23 mouse cellular contexts compared by ENCODE assay signal in genomic region chr10:25258171-25258570, GRCm38 (mm10). TPM values are rescaled to one million over a fixed set of nuclear protein-coding genes. Genes with fewer than 3 reads are reported as not detected.
A peak's percentile ranks its signal among the peaks of the same experiment; 100 is the strongest.
DNase-seq lines count a peak whose midpoint lies in the region; ATAC-seq and TF ChIP-seq lines count a peak whose summit lies in the region.
"Had no signal": no experiment of that assay in that cellular context is flagged by ENCODE, and none has a peak within 500 bp of the region (broad histone marks: within the 10 kb centered on the region; RNA-seq: fewer than 3 reads in every experiment).

No protein-coding gene starts in this region.

- WGBS in liver, embryonic 14.5 days (ENCODE audit: insufficient replicate concordance) = 60% methylated on average over 6 of the region's 6 CpGs
- WGBS in intestine, embryonic 16.5 days = 77% methylated on average over 6 of the region's 6 CpGs

- TF ChIP-seq EP300 in liver, embryonic 14.5 days (IDR thresholded peaks at IDR 0.05; ENCODE audit: low read depth) = no peak

- no peaks in the 10 kb centered on the region for H3K27me3 ChIP-seq in liver, embryonic 14.5 days (ENCODE audit: control insufficient read depth, insufficient read depth, low read length)
- H3K27me3 ChIP-seq in intestine, embryonic 16.5 days (replicated peaks; ENCODE audit: control insufficient read depth, insufficient read depth, low read length) = no peaks in the 10 kb centered on the region
- H3K27me3 ChIP-seq: forebrain, embryonic 13.5 days; heart, embryonic 15.5 days; neural tube, embryonic 12.5 days had no signal

- H3K4me1 ChIP-seq in liver, embryonic 14.5 days (replicated peaks; ENCODE audit: control insufficient read depth in 2 of 2, insufficient read depth in 2 of 2, low read length in 1 of 2) = peaks cover 25 to 33% of the 10 kb centered on the region in 2 experiments
- H3K4me1 ChIP-seq in intestine, embryonic 16.5 days (ENCODE audit: control insufficient read depth, insufficient read depth, low read length) = no peaks in the 10 kb centered on the region
- H3K4me1 ChIP-seq: heart, embryonic 15.5 days; midbrain, embryonic 10.5 days; neural tube, embryonic 12.5 days had no signal

- no peak overlapping the region for H3K4me2 ChIP-seq in liver, embryonic 14.5 days (ENCODE audit: low read depth)
- H3K4me2 ChIP-seq in intestine, embryonic 16.5 days (ENCODE audit: low read depth, low read length) = no peak overlapping the region
- H3K4me2 ChIP-seq: forebrain, embryonic 13.5 days; heart, embryonic 15.5 days; neural tube, embryonic 12.5 days had no signal

- no peaks in the 10 kb centered on the region for H3K9me3 ChIP-seq in liver, embryonic 14.5 days (ENCODE audit: control insufficient read depth, low read length)
- no peaks in the 10 kb centered on the region for H3K9me3 ChIP-seq in intestine, embryonic 16.5 days (ENCODE audit: control insufficient read depth, low read length)
- H3K9me3 ChIP-seq: forebrain, embryonic 13.5 days; G1E; heart, embryonic 15.5 days; midbrain, embryonic 10.5 days; neural tube, embryonic 12.5 days had no signal

- no peak for ATAC-seq in liver, embryonic 14.5 days (ENCODE audit: insufficient read depth)
- ATAC-seq in intestine, embryonic 16.5 days = no peak
- ATAC-seq: forebrain, embryonic 13.5 days; hindbrain, embryonic 16.5 days had no signal

- no peak overlapping the region for H3K27ac ChIP-seq in liver, embryonic 14.5 days
- no peak overlapping the region for H3K27ac ChIP-seq in intestine, embryonic 16.5 days (ENCODE audit: low read length)
- H3K27ac ChIP-seq: forebrain, embryonic 13.5 days; heart, embryonic 15.5 days; macrophage; midbrain, embryonic 10.5 days; neural tube, embryonic 12.5 days had no signal

- no peaks in the 10 kb centered on the region for H3K36me3 ChIP-seq in liver, embryonic 14.5 days (replicated peaks; ENCODE audit: control insufficient read depth, insufficient read depth, low read depth)
- H3K36me3 ChIP-seq in intestine, embryonic 16.5 days (ENCODE audit: control insufficient read depth, insufficient read depth, low read length) = no peaks in the 10 kb centered on the region
- H3K36me3 ChIP-seq: G1E; heart, embryonic 15.5 days; midbrain, embryonic 10.5 days; neural tube, embryonic 12.5 days had no signal

- H3K4me3 ChIP-seq in liver, embryonic 14.5 days (ENCODE audit: insufficient read depth in 1 of 2, low read depth in 2 of 2, low read length in 2 of 2) = no peak overlapping the region
- no peak overlapping the region for H3K4me3 ChIP-seq in intestine, embryonic 16.5 days (ENCODE audit: low read length)
- H3K4me3 ChIP-seq: erythroblast, embryonic 14.5 days; forebrain, embryonic 13.5 days; heart, embryonic 15.5 days; midbrain, embryonic 10.5 days; myocyte; neural tube, embryonic 12.5 days had no signal

- peak; percentile 32 for DNase-seq in testis, postnatal 14 days (ENCODE audit: low spot score)
- DNase-seq in testis, postnatal 10 days (ENCODE audit: low spot score) = no peak
- DNase-seq in c-Kit-positive CD71-positive TER-119-negative erythroid progenitor cells, embryonic 14.5 days (ENCODE audit: low read depth) = peak; percentile 40
- DNase-seq in liver, embryonic 14.5 days (ENCODE audit: low read depth in 3 of 3, low spot score in 3 of 3) = peak in 2 of 3 experiments; percentile 12 to 46
- no peak for DNase-seq in cerebellum, postnatal 14 days
- DNase-seq in cerebellum, adult 11 months = no peak
- DNase-seq: adrenal gland, postnatal 25 days; cerebellum, adult 9-11 months; gastrocnemius, postnatal 10 days; left cerebral cortex, postnatal 4 days; lung, adult 2 months; right cerebral cortex, adult 18-20 months; spleen, adult 18-20 months had no signal

- no peak overlapping the region for H3K9ac ChIP-seq in liver, embryonic 14.5 days (replicated peaks)
- no peak overlapping the region for H3K9ac ChIP-seq in intestine, embryonic 16.5 days (ENCODE audit: low read depth, low read length)
- H3K9ac ChIP-seq: forebrain, embryonic 13.5 days; heart, embryonic 15.5 days; neural tube, embryonic 12.5 days had no signal

- no peak for TF ChIP-seq CTCF in liver, embryonic 14.5 days (IDR thresholded peaks at IDR 0.05; ENCODE audit: low read depth)

RNA-seq across cellular contexts. Expression of gene Akap7, which starts 49.5 kb away (rescaled TPM):
- 6.5 and 14.3 TPM in 2 replicates for polyA plus RNA-seq in liver, embryonic 14.5 days (2012; rRNA removed)
- polyA plus RNA-seq in liver, embryonic 14.5 days (2014; fragmentation: Nextera tagmentation; extraction: Ambion mirVana) = 26.8 and 33.4 TPM in 2 replicates
- polyA plus RNA-seq in intestine, embryonic 16.5 days (2015; fragmentation: Nextera tagmentation; extraction: Ambion mirVana) = 27.6 and 32.1 TPM in 2 replicates
- polyA plus RNA-seq: G1E had no signal

Comparison
In these comparisons a context has a peak if more than half of its experiments do, and no peak if none do; other contexts are left out.
1. DNase-seq: peak in testis, postnatal 14 days (single experiment), c-Kit-positive CD71-positive TER-119-negative erythroid progenitor cells, embryonic 14.5 days (single experiment) and liver, embryonic 14.5 days (2 of 3); none in testis, postnatal 10 days (single experiment), cerebellum, postnatal 14 days (0 of 2) and cerebellum, adult 11 months (single experiment).